Comparison of ENCODE assay signal across 10 mouse cellular contexts in the genomic region with DNA sequence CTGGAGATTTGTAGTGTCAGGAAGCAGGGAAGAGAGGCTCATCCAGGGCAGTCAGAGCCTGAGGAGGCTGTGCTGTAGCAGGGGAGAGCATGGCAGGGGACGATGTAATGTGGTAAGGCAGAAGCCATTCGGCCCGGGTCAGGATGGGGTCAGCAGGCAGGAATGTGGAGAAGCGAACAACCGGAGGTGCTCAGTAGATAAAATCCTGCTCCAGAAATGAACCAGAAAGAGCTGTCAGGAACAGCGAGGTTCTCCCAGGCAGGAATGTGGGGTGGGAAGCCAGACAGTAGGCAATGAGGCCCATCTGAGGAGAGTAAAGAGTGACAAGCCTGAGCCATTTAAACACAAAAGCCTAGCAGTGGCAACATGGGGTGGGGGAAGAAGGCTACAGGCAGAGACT.
A peak's percentile ranks its signal among the peaks of the same experiment; 100 is the strongest.
DNase-seq lines count a peak whose midpoint lies in the region; ATAC-seq and TF ChIP-seq lines count a peak whose summit lies in the region.
"Had no signal": no experiment of that assay in that cellular context is flagged by ENCODE, and none has a peak within 500 bp of the region (broad histone marks: within the 10 kb centered on the region; RNA-seq: fewer than 3 reads in every experiment).

No protein-coding gene starts in this region.

- no peak for TF ChIP-seq CTCF in kidney, postnatal 0 days (IDR thresholded peaks at IDR 0.05; ENCODE audit: low read depth)
- no peak for TF ChIP-seq CTCF in cerebellum, adult 2 months (IDR thresholded peaks at IDR 0.05; ENCODE audit: borderline replicate concordance, insufficient read depth, low read depth, low read length)

- TF ChIP-seq POLR2A in cerebellum, adult 2 months (IDR thresholded peaks at IDR 0.05; ENCODE audit: borderline replicate concordance, insufficient read depth, low read length) = no peak

- WGBS in kidney, postnatal 0 days = 8% methylated on average over 6 of the region's 6 CpGs
- WGBS in embryonic facial prominence, embryonic 12.5 days = 9% methylated on average over 6 of the region's 6 CpGs
- 9% methylated on average over 6 of the region's 6 CpGs for WGBS in intestine, embryonic 16.5 days
- WGBS in neural tube, embryonic 12.5 days = 11% methylated on average over 6 of the region's 6 CpGs
- WGBS in cerebellum, adult 2 months = 60% methylated on average over 6 of the region's 6 CpGs

- no peaks in the 10 kb centered on the region for H3K36me3 ChIP-seq in kidney, postnatal 0 days (ENCODE audit: insufficient read depth, low read length)
- H3K36me3 ChIP-seq in embryonic facial prominence, embryonic 12.5 days = 0 out of 2 replicates have a peak, but pooled peaks cover 6% of the 10 kb centered on the region
- no peaks in the 10 kb centered on the region for H3K36me3 ChIP-seq in intestine, embryonic 16.5 days (ENCODE audit: control insufficient read depth, insufficient read depth, low read length)
- H3K36me3 ChIP-seq in neural tube, embryonic 12.5 days = peaks cover 3% of the 10 kb centered on the region; the same call in 1 of the 2 replicates

- H3K27ac ChIP-seq in kidney, postnatal 0 days = peak overlapping the region; percentile 80
- peak overlapping the region; percentile 74 for H3K27ac ChIP-seq in embryonic facial prominence, embryonic 12.5 days
- H3K27ac ChIP-seq in intestine, embryonic 16.5 days (ENCODE audit: low read length) = peak overlapping the region; percentile 43
- H3K27ac ChIP-seq in neural tube, embryonic 12.5 days = no peak overlapping the region
- H3K27ac ChIP-seq in cerebellum, adult 2 months (ENCODE audit: insufficient read depth, low read length) = no peak overlapping the region
- H3K27ac ChIP-seq: macrophage had no signal

- peak; percentile 43; the same call in 1 of the 2 replicates for ATAC-seq in kidney, postnatal 0 days (replicated peaks; ENCODE audit: low FRiP score, low read depth)
- ATAC-seq in embryonic facial prominence, embryonic 12.5 days (ENCODE audit: insufficient number of reproducible peaks, insufficient read depth, low FRiP score, low TSS enrichment) = no peak
- peak; percentile 24; the same call in 1 of the 2 replicates for ATAC-seq in intestine, embryonic 16.5 days
- no peak for ATAC-seq in neural tube, embryonic 12.5 days (ENCODE audit: low FRiP score, low read depth)

- H3K27me3 ChIP-seq in kidney, postnatal 0 days (ENCODE audit: insufficient read depth, low read length) = no peaks in the 10 kb centered on the region
- H3K27me3 ChIP-seq in embryonic facial prominence, embryonic 12.5 days = no peaks in the 10 kb centered on the region
- no peaks in the 10 kb centered on the region for H3K27me3 ChIP-seq in intestine, embryonic 16.5 days (replicated peaks; ENCODE audit: control insufficient read depth, insufficient read depth, low read length)
- H3K27me3 ChIP-seq in neural tube, embryonic 12.5 days (replicated peaks) = no peaks in the 10 kb centered on the region
- no peaks in the 10 kb centered on the region for H3K27me3 ChIP-seq in cerebellum, adult 2 months (ENCODE audit: control insufficient read depth, insufficient read depth, low read length)

- no peak overlapping the region for H3K9ac ChIP-seq in kidney, postnatal 0 days (ENCODE audit: low read depth, low read length)
- H3K9ac ChIP-seq in embryonic facial prominence, embryonic 12.5 days = no peak overlapping the region
- peak overlapping the region; percentile 39; the same call in 1 of the 2 replicates for H3K9ac ChIP-seq in intestine, embryonic 16.5 days (ENCODE audit: low read depth, low read length)
- 0 out of 2 replicates have a peak overlapping the region, but pooled peaks have one; percentile 3 for H3K9ac ChIP-seq in neural tube, embryonic 12.5 days

- H3K9me3 ChIP-seq in kidney, postnatal 0 days (replicated peaks; ENCODE audit: low read length) = no peaks in the 10 kb centered on the region
- H3K9me3 ChIP-seq in embryonic facial prominence, embryonic 12.5 days = no peaks in the 10 kb centered on the region
- H3K9me3 ChIP-seq in intestine, embryonic 16.5 days (ENCODE audit: control insufficient read depth, low read length) = no peaks in the 10 kb centered on the region
- no peaks in the 10 kb centered on the region for H3K9me3 ChIP-seq in neural tube, embryonic 12.5 days

- DNase-seq in kidney, postnatal 0 days (ENCODE audit: low spot score) = peak; percentile 74
- DNase-seq in kidney, adult 18-20 months = no peak
- DNase-seq in layer of hippocampus, postnatal 36 days = no peak
- DNase-seq in cerebellum, adult 2 months = no peak
- no peak for DNase-seq in urinary bladder, postnatal 10 days (ENCODE audit: low spot score)
- DNase-seq: gastrocnemius, postnatal 36 days had no signal

- H3K4me1 ChIP-seq in kidney, postnatal 0 days (replicated peaks; ENCODE audit: insufficient read depth, low read length) = peaks cover 49% of the 10 kb centered on the region
- H3K4me1 ChIP-seq in embryonic facial prominence, embryonic 12.5 days = peaks cover 55% of the 10 kb centered on the region
- peaks cover 44% of the 10 kb centered on the region for H3K4me1 ChIP-seq in intestine, embryonic 16.5 days (ENCODE audit: control insufficient read depth, insufficient read depth, low read length)
- peaks cover 76% of the 10 kb centered on the region for H3K4me1 ChIP-seq in neural tube, embryonic 12.5 days
- peaks cover 28% of the 10 kb centered on the region for H3K4me1 ChIP-seq in cerebellum, adult 2 months (ENCODE audit: control insufficient read depth, insufficient read depth, low read length)

- no peak overlapping the region for H3K4me3 ChIP-seq in kidney, postnatal 0 days (replicated peaks; ENCODE audit: low read depth, low read length)
- H3K4me3 ChIP-seq in embryonic facial prominence, embryonic 12.5 days = no peak overlapping the region
- no peak overlapping the region for H3K4me3 ChIP-seq in intestine, embryonic 16.5 days (ENCODE audit: low read length)
- H3K4me3 ChIP-seq in neural tube, embryonic 12.5 days = no peak overlapping the region
- H3K4me3 ChIP-seq in cerebellum, adult 2 months (replicated peaks; ENCODE audit: insufficient read depth, low read depth, low read length) = no peak overlapping the region

- no peak overlapping the region for H3K4me2 ChIP-seq in kidney, postnatal 0 days (ENCODE audit: low read length)
- H3K4me2 ChIP-seq in embryonic facial prominence, embryonic 12.5 days (replicated peaks) = no peak overlapping the region
- peak overlapping the region; percentile 2; the same call in 1 of the 2 replicates for H3K4me2 ChIP-seq in intestine, embryonic 16.5 days (ENCODE audit: low read depth, low read length)
- no peak overlapping the region for H3K4me2 ChIP-seq in neural tube, embryonic 12.5 days (replicated peaks)

Comparison
In these comparisons a context has a peak if more than half of its experiments do, and no peak if none do; other contexts are left out.
1. ATAC-seq: peak in kidney, postnatal 0 days (single experiment) and intestine, embryonic 16.5 days (single experiment); none in embryonic facial prominence, embryonic 12.5 days (single experiment) and neural tube, embryonic 12.5 days (single experiment).
2. H3K27ac ChIP-seq: peak in kidney, postnatal 0 days (single experiment), embryonic facial prominence, embryonic 12.5 days (single experiment) and intestine, embryonic 16.5 days (single experiment); none in neural tube, embryonic 12.5 days (single experiment) and cerebellum, adult 2 months (single experiment).
3. H3K9ac ChIP-seq: peak in intestine, embryonic 16.5 days (single experiment) and neural tube, embryonic 12.5 days (single experiment); none in kidney, postnatal 0 days (single experiment) and embryonic facial prominence, embryonic 12.5 days (single experiment).